Mouse (Mus musculus) liver, embryonic 15.5 days (tissue): ENCODE data around the gene Gm6217. TPM values are rescaled to one million over a fixed set of nuclear protein-coding genes. Genes with fewer than 3 reads are reported as not detected.

Experiments used
- polyA plus RNA-seq: library from polyadenylated mRNA; unstranded; fragments of >200 nt; fragmentation: Nextera tagmentation; extraction: Ambion mirVana; gene quantifications from 2 replicates; pipeline ENCODE4 v1.2.1, GENCODE M21; 2015

Gm6217 gene
- polyA plus RNA-seq, 1 experiment from 2014 or later: not detected

Other genes with a start within 250 kb of the Gm6217 start
- gene Mff, start 206.5 kb downstream of the Gm6217 start, polyA plus RNA-seq: 153 and 171 TPM in 2 replicates
- 0.07 and 0.10 TPM in 2 replicates for gene Tm4sf20, start 162.9 kb downstream of the Gm6217 start, polyA plus RNA-seq
- gene Gm47791, start 160.2 kb downstream of the Gm6217 start, polyA plus RNA-seq: not detected in 2 replicates
- 46.3 and 46.5 TPM in 2 replicates for gene Agfg1, start 91.9 kb downstream of the Gm6217 start, polyA plus RNA-seq
- gene A030005L19Rik, start 18.1 kb downstream of the Gm6217 start, polyA plus RNA-seq: 0.15 and 0.29 TPM in 2 replicates
- not detected in 2 replicates for gene A030014E15Rik, start 6.5 kb downstream of the Gm6217 start, polyA plus RNA-seq
- not detected in 2 replicates for gene A030003K21Rik, start 12.0 kb upstream of the Gm6217 start, polyA plus RNA-seq
- not detected in 2 replicates for gene Gm7544, start 24.6 kb upstream of the Gm6217 start, polyA plus RNA-seq
- gene Gm47955, start 28.9 kb upstream of the Gm6217 start, polyA plus RNA-seq: not detected in 2 replicates
- not detected in 2 replicates for gene Gm47959, start 69.1 kb upstream of the Gm6217 start, polyA plus RNA-seq
- gene Slc19a3, start 107.0 kb upstream of the Gm6217 start, polyA plus RNA-seq: 0.05 TPM in 1 of 2 replicates, not detected in the other
- not detected in 2 replicates for gene Krtap28-10, start 111.1 kb upstream of the Gm6217 start, polyA plus RNA-seq
- not detected in 2 replicates for gene Gm47969, start 113.5 kb upstream of the Gm6217 start, polyA plus RNA-seq
- not detected in 2 replicates for gene A030005K14Rik, start 128.0 kb upstream of the Gm6217 start, polyA plus RNA-seq
- not detected in 2 replicates for gene Krtap28-13, start 129.5 kb upstream of the Gm6217 start, polyA plus RNA-seq
- gene Ccl20, start 185.4 kb upstream of the Gm6217 start, polyA plus RNA-seq: not detected in 2 replicates
- gene Daw1, start 228.4 kb upstream of the Gm6217 start, polyA plus RNA-seq: not detected in 2 replicates